Mouse (Mus musculus) lung, embryonic 14.5 days (tissue): ENCODE results near the gene Etnk1. TPM values are rescaled to one million over a fixed set of nuclear protein-coding genes. Genes with fewer than 3 reads are reported as not detected.

Experiments used
- ATAC-seq: fragments of 200-750 bp; cut with Nextera tagmentation; 2 replicates; pipeline ENCODE4 v1.8.0; 2017; ENCODE audit warnings: mild to moderate bottlenecking, moderate TSS enrichment, moderate library complexity; ENCODE audit not compliant: insufficient read depth
- DNase-seq: peaks from one replicate; pipeline ENCODE4 v3.0.0-alpha.2; 2015
- H3K27ac ChIP-seq: fragments of 300-500 bp; sonication (generic); 2 replicates; pipeline ENCODE4 v1.5.1; 2014; ENCODE audit warnings: low read depth, mild to moderate bottlenecking, moderate library complexity
- H3K27me3 ChIP-seq: fragments of 300-500 bp; sonication (generic); 2 replicates; pipeline ENCODE4 v1.6.1; 2014; ENCODE audit warnings: low read length, control low read depth; ENCODE audit not compliant: insufficient read depth
- H3K36me3 ChIP-seq: fragments of 300-500 bp; sonication (generic); 2 replicates; pipeline ENCODE4 v1.6.1; 2014; ENCODE audit warnings: control low read depth; ENCODE audit not compliant: insufficient read depth
- H3K4me1 ChIP-seq: fragments of 300-500 bp; sonication (generic); 2 replicates; pipeline ENCODE4 v1.6.1; 2014; ENCODE audit warnings: antibody characterized with exemption, control low read depth; ENCODE audit not compliant: insufficient read depth
- H3K4me2 ChIP-seq: fragments of 300-500 bp; sonication (generic); 2 replicates; pipeline ENCODE4 v1.6.1; 2014; ENCODE audit warnings: mild to moderate bottlenecking
- H3K4me3 ChIP-seq: fragments of 300-500 bp; sonication (generic); 2 replicates; pipeline ENCODE4 v1.5.1; 2014; ENCODE audit warnings: low read depth, low read length
- H3K9ac ChIP-seq: fragments of 300-500 bp; sonication (generic); 2 replicates; pipeline ENCODE4 v1.6.1; 2014
- H3K9me3 ChIP-seq: fragments of 300-500 bp; sonication (generic); 2 replicates; pipeline ENCODE4 v1.6.1; 2016; ENCODE audit warnings: low read depth, low read length, control low read depth
- CTCF ChIP-seq: IDR thresholded peaks from 2 replicates; pipeline ENCODE4 v1.5.1; 2016; ENCODE audit warnings: antibody characterized with exemption, low read depth
- WGBS: fragments of 180-500 bp; shearing (Covaris S2); extraction: QIAGEN DNeasy Blood & Tissue Kit; methylation state at CpG from one replicate; pipeline ENCODE4 v1.1.7; 2014; 5-methylcytosine and 5-hydroxymethylcytosine counted together
- polyA plus RNA-seq: library from polyadenylated mRNA; unstranded; fragments of >200 nt; fragmentation: Nextera tagmentation; extraction: Ambion mirVana; gene quantifications from 2 replicates; pipeline ENCODE4 v1.2.1, GENCODE M21; 2014

The Etnk1 gene
- polyA plus RNA-seq, 1 experiment from 2014 or later: 23.3 TPM

GRCm38 (mm10) chr6:143179733-143180132 is 12.7 kb downstream of the Etnk1 start:
- Histone ChIP-seq H3K4me2 (no peak overlapping the region), H3K27me3 (no peaks in the 10 kb centered on the region), H3K36me3 (peaks cover 26% of the 10 kb centered on the region), H3K4me3 (no peak overlapping the region), H3K4me1 (no peaks in the 10 kb centered on the region), H3K9me3 (no peaks in the 10 kb centered on the region), H3K27ac (no peak overlapping the region), H3K9ac (no peak overlapping the region)
- DNase-seq (no peak), ATAC-seq (no peak)
- WGBS: 80% methylated on average over 2 of the region's 2 CpGs
- TF ChIP-seq CTCF: no peak

DNA sequence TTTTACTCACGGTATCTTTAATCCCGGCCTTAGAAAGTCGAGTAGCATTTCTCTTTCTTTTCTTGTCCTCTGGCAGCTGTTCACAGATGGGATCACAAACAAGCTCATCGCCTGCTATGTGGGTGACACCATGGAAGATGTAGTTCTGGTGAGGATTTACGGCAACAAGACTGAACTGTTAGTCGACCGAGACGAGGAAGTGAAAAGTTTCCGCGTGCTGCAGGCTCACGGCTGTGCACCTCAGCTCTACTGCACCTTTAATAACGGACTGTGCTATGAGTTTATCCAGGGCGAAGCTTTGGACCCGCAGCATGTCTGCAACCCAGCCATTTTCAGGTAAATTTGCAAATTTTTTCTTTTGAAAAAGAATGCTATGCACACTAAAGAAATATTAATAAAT is 13.5 kb downstream of the Etnk1 start:
- ATAC-seq: no peak
- no peaks in the 10 kb centered on the region for H3K27me3 ChIP-seq
- no peak overlapping the region for H3K9ac ChIP-seq
- H3K27ac ChIP-seq: no peak overlapping the region
- no peak overlapping the region for H3K4me3 ChIP-seq
- DNase-seq: no peak
- no peaks in the 10 kb centered on the region for H3K9me3 ChIP-seq
- 83% methylated on average over 14 of the region's 14 CpGs for WGBS
- no peaks in the 10 kb centered on the region for H3K4me1 ChIP-seq
- H3K4me2 ChIP-seq: no peak overlapping the region
- peaks cover 30% of the 10 kb centered on the region for H3K36me3 ChIP-seq
- no peak for TF ChIP-seq CTCF

GRCm38 (mm10) chr6:143184099-143184498 is 17.1 kb downstream of the Etnk1 start:
- no peak overlapping the region for H3K4me3 ChIP-seq
- H3K27ac ChIP-seq: no peak overlapping the region
- H3K4me1 ChIP-seq: no peaks in the 10 kb centered on the region
- H3K9ac ChIP-seq: no peak overlapping the region
- peaks cover 44% of the 10 kb centered on the region for H3K36me3 ChIP-seq
- no peak for TF ChIP-seq CTCF
- no peaks in the 10 kb centered on the region for H3K27me3 ChIP-seq
- no peak overlapping the region for H3K4me2 ChIP-seq
- 80% methylated on average over 3 of the region's 3 CpGs for WGBS
- no peak for ATAC-seq
- DNase-seq: no peak
- H3K9me3 ChIP-seq: no peaks in the 10 kb centered on the region

DNA sequence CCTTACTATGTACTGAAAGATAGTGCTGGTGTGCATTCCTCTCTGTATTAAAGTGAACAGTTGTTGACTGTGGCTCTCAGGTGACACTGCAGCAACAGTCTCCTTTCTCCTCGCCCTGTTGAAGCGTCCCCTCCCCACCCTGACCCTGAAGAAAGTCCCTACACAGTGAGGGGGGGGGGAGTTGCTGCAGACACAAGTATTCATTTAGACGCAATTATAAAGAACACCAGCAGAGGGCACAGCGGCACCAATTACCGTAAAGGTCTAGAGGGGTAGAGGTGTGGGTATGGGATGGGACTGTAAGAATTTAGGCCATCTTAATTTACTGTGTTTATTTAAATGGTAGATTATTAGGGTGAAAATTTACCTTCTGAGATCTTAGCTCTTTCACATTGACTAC is 17.7 kb downstream of the Etnk1 start:
- Histone ChIP-seq H3K27me3 (no peaks in the 10 kb centered on the region), H3K4me2 (no peak overlapping the region), H3K4me1 (no peaks in the 10 kb centered on the region), H3K36me3 (peaks cover 48% of the 10 kb centered on the region), H3K27ac (no peak overlapping the region), H3K9ac (no peak overlapping the region), H3K9me3 (no peaks in the 10 kb centered on the region), H3K4me3 (no peak overlapping the region)
- peak; percentile 65 for DNase-seq
- peak; percentile 55 for TF ChIP-seq CTCF
- no peak for ATAC-seq
- 65% methylated on average over 5 of the region's 5 CpGs for WGBS

DNA sequence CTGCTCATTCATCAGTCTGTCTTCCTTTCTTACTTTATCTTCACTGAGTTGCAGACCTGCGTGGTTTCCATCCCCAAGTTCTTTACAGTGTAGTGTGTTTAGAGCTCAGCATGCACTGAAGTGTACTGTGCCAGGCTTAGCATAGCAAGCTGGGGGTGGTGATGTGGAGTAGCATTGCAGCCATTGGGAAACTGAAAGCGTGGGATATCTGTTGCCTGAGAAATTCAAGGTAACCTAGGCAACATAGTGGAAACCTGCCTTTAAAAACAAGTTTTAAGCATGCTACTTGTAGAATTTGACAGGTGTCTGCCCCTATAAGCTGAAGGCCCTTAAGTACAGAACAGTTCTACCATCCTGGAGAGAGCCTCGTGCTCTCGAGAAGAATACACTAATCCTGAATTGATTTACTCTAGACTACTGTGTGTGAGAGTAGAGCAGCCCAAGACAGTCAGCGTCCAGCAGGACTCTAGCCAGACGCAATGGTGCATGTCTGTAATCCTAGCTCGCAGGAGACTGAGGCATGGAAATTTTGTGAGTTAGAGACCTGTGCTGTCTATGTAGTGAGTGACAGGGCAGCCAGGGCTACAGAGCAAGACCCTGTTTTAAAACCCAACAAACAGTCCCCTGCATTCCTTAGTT is 23.9 kb downstream of the Etnk1 start:
- peaks cover 31% of the 10 kb centered on the region for H3K36me3 ChIP-seq
- no peak overlapping the region for H3K4me2 ChIP-seq
- H3K9me3 ChIP-seq: no peaks in the 10 kb centered on the region
- no peak overlapping the region for H3K9ac ChIP-seq
- 45% methylated on average over 7 of the region's 7 CpGs for WGBS
- TF ChIP-seq CTCF: no peak
- DNase-seq: no peak
- H3K4me3 ChIP-seq: no peak overlapping the region
- no peaks in the 10 kb centered on the region for H3K4me1 ChIP-seq
- 0 out of 2 replicates have a peak, but pooled peaks have one; percentile 44 for ATAC-seq
- H3K27ac ChIP-seq: 0 out of 2 replicates have a peak overlapping the region, but pooled peaks have one; percentile 9
- no peaks in the 10 kb centered on the region for H3K27me3 ChIP-seq

DNA sequence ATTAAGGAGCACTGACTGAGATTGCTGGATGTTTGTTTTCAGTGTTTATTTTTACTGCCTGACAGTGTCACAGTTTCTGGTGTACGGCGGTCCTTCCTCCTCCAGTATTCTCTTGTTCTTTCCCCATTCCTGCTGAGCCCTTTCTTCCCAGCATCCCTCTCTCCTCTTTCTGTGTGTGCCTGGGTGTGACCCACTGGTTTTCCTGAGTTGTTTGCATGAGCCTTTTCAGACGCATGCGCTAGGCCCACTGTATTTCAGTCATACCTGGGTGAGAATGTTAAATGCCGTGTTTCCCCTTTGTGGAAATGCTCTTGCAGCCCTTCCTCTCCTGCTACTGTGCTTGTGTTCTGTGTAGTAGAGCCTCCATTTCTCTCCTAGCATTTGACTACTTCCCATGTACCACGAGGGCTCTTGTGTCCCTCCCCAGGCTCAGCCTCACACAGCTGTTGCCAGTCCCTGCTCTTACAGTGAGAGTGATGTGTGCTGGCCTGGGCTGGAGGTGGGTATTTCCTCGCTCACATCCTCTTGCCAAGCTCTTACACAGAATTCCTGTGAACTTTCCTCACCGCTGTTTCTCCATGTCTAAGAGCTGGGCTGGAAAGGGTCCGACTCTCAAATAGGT is 24.6 kb downstream of the Etnk1 start:
- peak; percentile 49; the same call in 1 of the 2 replicates for ATAC-seq
- Histone ChIP-seq H3K4me3 (no peak overlapping the region), H3K9me3 (no peaks in the 10 kb centered on the region), H3K36me3 (peaks cover 32% of the 10 kb centered on the region), H3K27ac (no peak overlapping the region), H3K4me2 (no peak overlapping the region), H3K27me3 (no peaks in the 10 kb centered on the region), H3K4me1 (no peaks in the 10 kb centered on the region), H3K9ac (no peak overlapping the region)
- WGBS: 52% methylated on average over 9 of the region's 9 CpGs
- DNase-seq: no peak
- no peak for TF ChIP-seq CTCF

DNA sequence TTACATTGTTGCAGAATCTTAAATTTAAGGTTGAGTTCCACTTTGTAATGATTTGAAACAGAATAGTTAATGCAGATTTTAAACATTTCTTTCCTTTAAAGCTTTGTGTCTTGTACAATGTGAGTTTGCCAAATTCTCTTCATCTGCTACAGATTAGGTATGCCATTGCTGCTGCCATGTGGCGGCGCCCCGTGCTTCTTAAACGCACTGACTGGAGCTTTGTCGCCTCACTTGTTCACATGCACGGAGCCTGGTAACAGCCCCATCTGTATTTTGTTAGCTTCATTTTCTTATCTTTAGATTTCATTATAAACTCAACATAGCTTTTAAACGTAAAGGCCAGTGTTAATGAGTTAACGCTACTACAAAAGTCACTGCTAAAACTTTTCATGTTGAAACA is 25.7 kb downstream of the Etnk1 start:
- TF ChIP-seq CTCF: no peak
- H3K4me3 ChIP-seq: no peak overlapping the region

More for the DNA sequence above, 25.7 kb downstream of the Etnk1 start:
- Histone ChIP-seq H3K27ac (no peak overlapping the region), H3K9ac (no peak overlapping the region), H3K27me3 (no peaks in the 10 kb centered on the region), H3K9me3 (no peaks in the 10 kb centered on the region), H3K4me1 (no peaks in the 10 kb centered on the region), H3K36me3 (peaks cover 37% of the 10 kb centered on the region), H3K4me2 (no peak overlapping the region)
- 75% methylated on average over 8 of the region's 8 CpGs for WGBS
- ATAC-seq (no peak), DNase-seq (no peak)
